Mouse (Mus musculus) midbrain, embryonic 14.5 days (tissue): ENCODE results near the gene Paf1. TPM values are rescaled to one million over a fixed set of nuclear protein-coding genes. Genes with fewer than 3 reads are reported as not detected.

ENCODE experiments used
- ATAC-seq: fragments of 200-750 bp; cut with Nextera tagmentation; 2 replicates; pipeline ENCODE4 v1.8.0; 2017; ENCODE audit warnings: moderate number of reproducible peaks, moderate library complexity; ENCODE audit not compliant: low FRiP score, low TSS enrichment
- DNase-seq: peaks from one replicate; pipeline ENCODE4 v3.0.0-alpha.2; 2015
- H3K27ac ChIP-seq: fragments of 300-500 bp; sonication (generic); replicated peaks from 2 replicates; pipeline ENCODE4 v1.5.1; 2014; ENCODE audit warnings: mild to moderate bottlenecking, low read depth, low read length, moderate library complexity
- H3K27me3 ChIP-seq: fragments of 300-500 bp; sonication (generic); 2 replicates; pipeline ENCODE4 v1.6.1; 2014; ENCODE audit warnings: low read length, control low read depth, mixed read lengths; ENCODE audit not compliant: control insufficient read depth, insufficient read depth
- H3K36me3 ChIP-seq: fragments of 300-500 bp; sonication (generic); 2 replicates; pipeline ENCODE4 v1.6.1; 2014; ENCODE audit warnings: low read length, control low read depth; ENCODE audit not compliant: control insufficient read depth, insufficient read depth
- H3K4me1 ChIP-seq: fragments of 300-500 bp; sonication (generic); 2 replicates; pipeline ENCODE4 v1.6.1; 2014; ENCODE audit warnings: mild to moderate bottlenecking, antibody characterized with exemption, low read length, control low read depth; ENCODE audit not compliant: control insufficient read depth, insufficient read depth
- H3K4me2 ChIP-seq: fragments of 300-500 bp; sonication (generic); 2 replicates; pipeline ENCODE4 v1.6.1; 2014; ENCODE audit warnings: mild to moderate bottlenecking, low read length, moderate library complexity
- H3K4me3 ChIP-seq: fragments of 300-500 bp; sonication (generic); replicated peaks from 2 replicates; pipeline ENCODE4 v1.5.1; 2014; ENCODE audit warnings: low read depth, low read length
- H3K9ac ChIP-seq: fragments of 300-500 bp; sonication (generic); replicated peaks from 2 replicates; pipeline ENCODE4 v1.6.1; 2014; ENCODE audit warnings: mild to moderate bottlenecking, low read length, moderate library complexity
- H3K9me3 ChIP-seq: fragments of 300-500 bp; sonication (generic); 2 replicates; pipeline ENCODE4 v1.6.1; 2016; ENCODE audit warnings: low read length, control low read depth, mixed read lengths; ENCODE audit not compliant: control insufficient read depth
- WGBS: fragments of 180-500 bp; shearing (Covaris S2); extraction: QIAGEN DNeasy Blood & Tissue Kit; methylation state at CpG from one replicate; pipeline ENCODE4 v1.1.7; 2014; 5-methylcytosine and 5-hydroxymethylcytosine counted together
- polyA plus RNA-seq: library from polyadenylated mRNA; unstranded; fragments of >200 nt; fragmentation: Nextera tagmentation; extraction: Ambion mirVana; gene quantifications from 2 replicates; pipeline ENCODE4 v1.2.1, GENCODE M21; 2014

Paf1 gene
- polyA plus RNA-seq, 1 experiment from 2014 or later = 78.0 TPM

GRCm38 (mm10) chr7:28401030-28401429 lies 8.3 kb downstream of the Paf1 start:
- no peaks in the 10 kb centered on the region for H3K9me3 ChIP-seq
- H3K9ac ChIP-seq = no peak overlapping the region
- 100% methylated on average over 1 of the region's 1 CpGs for WGBS
- no peak overlapping the region for H3K4me3 ChIP-seq
- peaks cover 99% of the 10 kb centered on the region for H3K36me3 ChIP-seq
- no peaks in the 10 kb centered on the region for H3K27me3 ChIP-seq
- DNase-seq (no peak), ATAC-seq (no peak)
- no peaks in the 10 kb centered on the region for H3K4me1 ChIP-seq
- H3K27ac ChIP-seq = no peak overlapping the region
- no peak overlapping the region for H3K4me2 ChIP-seq

GRCm38 (mm10) chr7:28401942-28402341 lies 9.2 kb downstream of the Paf1 start:
- no peak for DNase-seq
- Histone ChIP-seq H3K4me2 (no peak overlapping the region), H3K4me3 (no peak overlapping the region), H3K9ac (no peak overlapping the region), H3K4me1 (no peaks in the 10 kb centered on the region), H3K27ac (no peak overlapping the region), H3K36me3 (peaks cover 99% of the 10 kb centered on the region), H3K27me3 (no peaks in the 10 kb centered on the region), H3K9me3 (no peaks in the 10 kb centered on the region)
- 85% methylated on average over 3 of the region's 3 CpGs for WGBS
- ATAC-seq = no peak

GRCm38 (mm10) chr7:28410841-28411475 lies 18.2 kb downstream of the Paf1 start:
- DNase-seq (no peak), ATAC-seq (no peak)
- Histone ChIP-seq H3K27me3 (no peaks in the 10 kb centered on the region), H3K4me1 (no peaks in the 10 kb centered on the region), H3K9me3 (no peaks in the 10 kb centered on the region), H3K36me3 (peaks cover 82% of the 10 kb centered on the region), H3K4me2 (no peak overlapping the region), H3K9ac (no peak overlapping the region), H3K27ac (no peak overlapping the region), H3K4me3 (no peak overlapping the region)
- WGBS = 95% methylated on average over 3 of the region's 3 CpGs

- Histone ChIP-seq H3K9ac (no peak overlapping the region), H3K4me3 (no peak overlapping the region), H3K4me1 (no peaks in the 10 kb centered on the region), H3K9me3 (no peaks in the 10 kb centered on the region), H3K36me3 (peaks cover 81% of the 10 kb centered on the region), H3K4me2 (no peak overlapping the region), H3K27me3 (no peaks in the 10 kb centered on the region), H3K27ac (no peak overlapping the region)
- DNase-seq = peak; percentile 4
- WGBS = 89% methylated on average over 4 of the region's 4 CpGs
- ATAC-seq = no peak
Observed at GRCm38 (mm10) chr7:28412826-28413225, 20.1 kb downstream of the Paf1 start.

GRCm38 (mm10) chr7:28417368-28417767 lies 24.6 kb downstream of the Paf1 start:
- Histone ChIP-seq H3K4me1 (no peaks in the 10 kb centered on the region), H3K27ac (no peak overlapping the region), H3K4me2 (no peak overlapping the region), H3K4me3 (no peak overlapping the region), H3K9ac (no peak overlapping the region), H3K27me3 (no peaks in the 10 kb centered on the region), H3K36me3 (peaks cover 92% of the 10 kb centered on the region), H3K9me3 (no peaks in the 10 kb centered on the region)
- DNase-seq (no peak), ATAC-seq (no peak)

GRCm38 (mm10) chr7:28418096-28418670 lies 25.4 kb downstream of the Paf1 start:
- DNase-seq = no peak
- Histone ChIP-seq H3K27ac (no peak overlapping the region), H3K36me3 (peaks cover 92% of the 10 kb centered on the region), H3K4me3 (no peak overlapping the region), H3K27me3 (no peaks in the 10 kb centered on the region), H3K9me3 (no peaks in the 10 kb centered on the region), H3K9ac (no peak overlapping the region), H3K4me1 (no peaks in the 10 kb centered on the region), H3K4me2 (no peak overlapping the region)
- no peak for ATAC-seq
- 87% methylated on average over 8 of the region's 8 CpGs for WGBS

- H3K9ac ChIP-seq = no peak overlapping the region
- no peak overlapping the region for H3K4me3 ChIP-seq
- no peaks in the 10 kb centered on the region for H3K9me3 ChIP-seq
- H3K4me1 ChIP-seq = no peaks in the 10 kb centered on the region
- H3K36me3 ChIP-seq = peaks cover 87% of the 10 kb centered on the region
- no peak for DNase-seq
- H3K27me3 ChIP-seq = no peaks in the 10 kb centered on the region
- WGBS = 100% methylated on average over 2 of the region's 2 CpGs
- H3K4me2 ChIP-seq = no peak overlapping the region
- no peak for ATAC-seq
- H3K27ac ChIP-seq = no peak overlapping the region
Observed at GRCm38 (mm10) chr7:28419416-28419815, 26.7 kb downstream of the Paf1 start.

GRCm38 (mm10) chr7:28423018-28423417 lies 30.3 kb downstream of the Paf1 start:
- Histone ChIP-seq H3K4me2 (no peak overlapping the region), H3K27ac (no peak overlapping the region), H3K4me3 (no peak overlapping the region), H3K36me3 (peaks cover 58% of the 10 kb centered on the region), H3K9me3 (no peaks in the 10 kb centered on the region), H3K9ac (no peak overlapping the region), H3K4me1 (no peaks in the 10 kb centered on the region), H3K27me3 (no peaks in the 10 kb centered on the region)
- WGBS = 100% methylated on average over 1 of the region's 1 CpGs
- ATAC-seq (no peak), DNase-seq (no peak)

- H3K9me3 ChIP-seq = no peaks in the 10 kb centered on the region
- no peak overlapping the region for H3K27ac ChIP-seq
- no peak overlapping the region for H3K4me3 ChIP-seq
- H3K9ac ChIP-seq = no peak overlapping the region
- H3K4me1 ChIP-seq = no peaks in the 10 kb centered on the region; the same call in 1 of the 2 replicates
- peaks cover 20% of the 10 kb centered on the region for H3K36me3 ChIP-seq
- no peak overlapping the region for H3K4me2 ChIP-seq
- DNase-seq (no peak), ATAC-seq (no peak)
- no peaks in the 10 kb centered on the region for H3K27me3 ChIP-seq
Observed at GRCm38 (mm10) chr7:28427738-28428137, 35.0 kb downstream of the Paf1 start.
